Mouse (Mus musculus) adrenal gland, adult 18-20 months (tissue): ENCODE data around the gene Nhlrc3. TPM values are rescaled to one million over a fixed set of nuclear protein-coding genes. Genes with fewer than 3 reads are reported as not detected.

Experiments
- DNase-seq, 2 experiments: peaks; one replicate each; pipeline ENCODE4 v3.0.0; 2021 to 2022; ENCODE audit warnings: low spot score in 2 of 2
- long read RNA-seq, 2 experiments: library from polyadenylated mRNA; stranded (forward); transcript quantifications; one replicate each; pipeline ENCODE4 v2.0.0; 2021
- total RNA-seq, 2 experiments: library from RNA; stranded (reverse); gene quantifications; 1 replicate in 1 of 2; 2 replicates in 1 of 2; pipeline ENCODE4 v1.2.3; 2021

Gene Nhlrc3
- total RNA-seq, result 10 to 100 TPM; 10.0 to 11.1 TPM
- long read RNA-seq, experiment 1, full-length matches to known transcripts, result 5 of 7 reads
- long read RNA-seq, experiment 1, partial matches to known transcripts, result 0 of 7 reads
- long read RNA-seq, experiment 1, other reads (novel, unspliced or antisense), result 2 of 7 reads
- long read RNA-seq, experiment 2, full-length matches to known transcripts, result 11 of 16 reads
- long read RNA-seq, experiment 2, partial matches to known transcripts, result 2 of 16 reads
- long read RNA-seq, experiment 2, other reads (novel, unspliced or antisense), result 3 of 16 reads

DNA sequence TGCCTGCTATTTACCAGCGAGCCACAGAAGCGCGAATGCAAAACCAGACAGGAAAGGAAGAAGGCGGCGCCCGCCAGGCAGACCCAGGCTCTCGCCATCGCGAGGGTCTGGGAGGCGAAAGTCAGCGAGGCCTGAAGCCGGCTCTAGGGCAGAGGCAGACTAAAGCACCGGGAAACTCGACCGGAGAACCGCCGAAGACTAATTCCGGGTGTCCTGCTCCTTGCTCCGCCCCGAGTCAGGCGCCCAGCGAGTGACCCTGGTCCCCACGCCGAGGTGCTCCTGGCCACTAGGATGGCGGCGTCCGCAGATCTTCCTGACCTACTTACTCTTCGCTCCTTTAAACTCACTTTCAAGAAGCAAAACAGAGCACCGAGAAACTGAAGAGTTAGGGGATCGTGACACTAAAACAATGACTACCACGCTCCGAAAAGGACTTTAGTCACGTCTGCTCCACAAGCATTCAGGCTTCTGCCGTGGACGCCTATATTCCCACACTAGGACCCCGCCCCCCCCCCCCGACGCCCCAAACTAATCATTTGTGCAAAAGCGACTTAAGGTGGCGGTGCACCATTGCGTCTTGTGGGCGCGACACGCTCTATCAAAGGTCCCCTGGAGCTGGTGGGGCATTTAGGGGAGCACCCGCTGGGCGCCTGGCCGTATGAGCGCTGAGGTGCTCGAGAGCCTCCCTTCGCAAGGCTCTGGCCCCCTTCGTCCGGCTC, at the start of gene Nhlrc3, which contains the start of gene Proser1:
Gene Nhlrc3, minus strand, starts transcription at position 287 of the 719 bp plus-strand sequence.
Gene Proser1, plus strand, starts transcription at position 621 of the 719 bp plus-strand sequence.
- peak; percentile 96 to 97 for DNase-seq

- DNase-seq, result no peak
These were observed 39.3 kb upstream of the Nhlrc3 start for GRCm38 (mm10) chr3:53502428-53502827.

DNA sequence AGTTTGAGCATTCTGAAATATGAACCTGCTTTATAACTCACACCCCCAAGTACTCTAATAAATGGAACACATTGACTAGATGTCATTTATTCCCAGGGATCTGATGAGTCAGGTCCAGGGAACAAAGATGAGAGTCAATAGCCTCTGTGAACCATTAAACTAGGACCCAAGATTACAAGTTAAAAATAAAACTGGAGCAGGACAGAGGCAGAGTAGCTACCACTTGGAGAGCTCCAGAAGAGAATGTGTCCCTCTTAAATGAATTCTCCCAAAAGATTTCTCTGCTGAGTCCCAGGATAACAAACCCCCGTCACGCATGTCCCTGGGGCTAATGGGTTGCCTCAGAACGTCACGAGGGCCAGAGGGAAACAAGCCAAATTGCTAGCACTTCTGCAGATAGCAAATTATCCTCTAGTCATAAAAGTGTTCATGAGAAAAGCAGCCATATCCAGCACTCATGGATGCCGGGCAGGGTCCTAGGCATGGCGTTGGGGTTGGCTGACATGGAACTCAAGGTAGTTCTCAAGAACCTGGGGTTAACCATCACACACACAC, 35.3 kb upstream of the Nhlrc3 start:
- no peak for DNase-seq

DNA sequence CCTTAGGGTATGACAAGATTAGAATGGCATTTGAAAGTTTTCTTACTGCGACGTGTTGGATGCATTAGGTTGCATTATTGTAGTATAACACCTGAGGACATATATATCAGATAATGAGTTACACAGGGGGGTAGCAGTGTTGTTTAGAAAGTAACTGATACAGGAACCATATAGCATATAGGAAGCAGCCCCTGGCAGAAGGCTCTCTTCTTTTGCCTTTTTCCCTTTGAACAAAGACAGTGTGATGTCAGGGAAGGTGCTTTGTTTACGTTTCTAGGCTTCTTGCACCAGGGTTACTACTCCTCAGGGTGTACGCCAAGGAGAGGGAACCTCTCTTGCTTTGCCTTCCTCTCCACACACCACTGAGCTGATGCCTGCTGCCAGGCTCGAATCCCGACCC, 25.2 kb upstream of the Nhlrc3 start, which contains the start of gene Stoml3:
Gene Stoml3, plus strand, starts transcription at position 301 of the 400 bp plus-strand sequence.
- DNase-seq, result no peak

DNA sequence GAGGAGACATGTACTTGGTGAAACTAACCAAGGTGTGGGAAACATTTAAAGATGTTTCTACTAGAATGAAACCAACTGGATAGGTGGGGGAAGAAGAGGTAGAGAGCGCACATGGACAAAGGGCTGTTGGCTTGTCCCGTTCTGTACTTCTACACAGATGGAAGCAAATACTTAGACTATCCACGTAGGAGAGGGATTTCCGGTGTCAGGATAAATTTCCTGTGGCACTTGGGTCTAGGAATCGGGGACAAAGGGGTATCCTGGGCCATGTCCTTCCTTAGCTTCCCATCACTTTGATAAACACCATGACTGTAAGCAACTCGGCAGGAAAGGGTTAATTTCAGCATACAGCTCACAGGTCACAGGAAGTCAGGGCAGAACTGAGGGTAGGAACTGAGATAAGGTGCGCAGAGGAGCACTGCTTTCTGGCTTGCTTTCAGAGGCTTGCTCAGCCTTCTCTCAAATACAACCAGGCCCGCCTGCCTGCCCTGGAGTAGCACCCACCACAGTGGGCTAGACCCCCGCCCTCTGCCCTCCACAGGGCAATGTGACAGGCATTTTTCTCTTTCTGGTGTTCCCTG, 24.0 kb upstream of the Nhlrc3 start:
- DNase-seq, result no peak

DNA sequence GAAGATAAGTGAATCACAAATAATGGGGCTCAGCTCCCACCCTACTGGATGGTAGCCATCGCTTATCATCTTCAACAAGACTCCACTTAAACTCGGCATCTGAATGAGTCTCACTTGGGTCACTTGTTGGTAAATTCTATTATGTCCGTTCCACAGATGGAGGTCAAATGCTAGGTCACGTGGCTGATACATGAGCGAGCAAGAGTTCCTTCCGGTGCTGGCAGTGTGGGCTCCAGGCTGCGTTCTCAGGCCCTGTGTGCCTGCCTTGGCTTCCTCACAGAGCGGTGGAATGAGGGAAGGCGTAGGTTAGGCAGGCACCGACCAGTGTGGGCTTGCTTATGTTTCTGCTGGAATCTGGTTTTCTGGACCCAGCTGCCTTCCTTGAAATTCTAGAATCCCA, 23.4 kb upstream of the Nhlrc3 start:
- no peak for DNase-seq

DNA sequence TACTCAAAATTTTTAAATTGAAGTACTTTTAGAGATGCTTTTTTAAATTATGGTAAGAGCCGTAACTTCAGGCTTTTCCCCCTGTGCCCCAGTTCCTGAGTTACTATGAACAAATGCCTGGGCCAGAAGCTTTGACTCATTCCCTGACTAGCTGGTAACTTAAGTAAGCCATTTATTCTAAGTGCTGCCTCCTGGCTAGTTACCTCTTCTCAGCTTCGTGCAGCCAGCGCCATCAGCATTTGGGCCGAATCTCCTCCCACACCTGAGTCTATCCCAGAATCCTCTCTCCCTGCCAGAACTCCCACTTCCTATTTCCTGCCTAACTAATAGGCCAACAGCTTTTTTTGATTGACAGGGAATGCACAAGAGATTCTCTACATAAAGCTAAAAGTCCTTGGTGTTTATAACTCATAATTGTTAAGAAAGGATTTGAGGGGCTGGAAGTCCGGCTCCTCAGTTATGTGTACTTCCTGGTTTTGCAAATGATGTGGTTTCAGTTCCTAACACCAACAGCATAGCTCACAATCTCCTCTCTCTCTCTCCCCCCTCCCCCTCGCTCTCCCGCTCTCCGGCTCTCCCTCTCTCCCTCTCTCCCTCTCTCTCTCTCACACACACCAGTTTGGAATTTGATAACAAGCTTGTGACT, 20.4 kb upstream of the Nhlrc3 start:
- no peak for DNase-seq

DNA sequence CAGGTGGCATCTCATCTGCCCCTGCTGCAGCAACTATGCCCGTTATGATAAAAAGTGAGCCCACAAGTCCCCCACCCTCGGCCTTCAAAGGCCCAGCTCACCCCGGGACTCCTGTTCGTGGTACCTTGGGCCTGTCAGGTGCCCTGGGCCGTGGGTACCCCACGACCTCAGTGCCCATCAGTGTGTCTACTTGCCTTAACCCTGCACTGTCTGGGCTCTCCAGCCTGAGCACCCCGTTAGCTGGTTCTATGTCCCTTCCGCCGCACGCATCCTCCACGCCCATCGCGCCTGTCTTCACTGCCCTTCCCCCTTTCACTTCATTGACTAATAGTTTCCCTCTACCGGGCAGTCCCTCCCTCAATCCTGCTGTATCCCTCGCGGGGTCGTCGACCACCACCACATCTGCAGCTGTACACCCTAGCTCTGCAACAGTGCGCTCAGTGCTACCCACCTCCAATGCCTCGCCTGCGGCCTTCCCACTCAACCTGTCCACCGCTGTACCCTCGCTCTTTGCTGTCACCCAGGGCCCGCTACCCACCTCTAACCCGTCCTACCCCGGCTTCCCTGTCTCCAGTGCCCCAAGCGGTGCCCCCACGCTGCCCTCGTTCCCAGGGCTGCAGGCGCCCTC, 15.4 kb upstream of the Nhlrc3 start:
- no peak for DNase-seq

DNA sequence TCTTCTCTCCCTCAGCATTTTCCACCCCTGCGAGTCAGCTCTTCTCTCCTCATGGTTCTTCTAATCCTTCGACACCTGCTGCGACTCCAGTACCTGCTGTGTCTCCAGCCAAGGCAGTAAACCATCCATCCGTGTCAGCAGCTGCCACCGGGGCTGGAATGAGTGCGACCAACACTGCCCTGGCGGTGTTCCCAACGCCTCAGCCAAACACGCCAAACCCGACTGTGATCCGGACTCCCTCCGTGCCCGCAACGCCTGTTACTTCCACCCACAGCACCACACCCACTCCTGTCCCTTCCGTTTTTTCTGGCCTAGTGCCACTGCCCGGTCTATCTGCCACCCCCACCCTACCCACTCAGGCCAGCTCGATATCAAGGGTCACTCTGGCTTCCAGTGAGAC, 14.3 kb upstream of the Nhlrc3 start:
- no peak for DNase-seq

GRCm38 (mm10) chr3:53475889-53476288, 12.8 kb upstream of the Nhlrc3 start:
- DNase-seq, result no peak

DNA sequence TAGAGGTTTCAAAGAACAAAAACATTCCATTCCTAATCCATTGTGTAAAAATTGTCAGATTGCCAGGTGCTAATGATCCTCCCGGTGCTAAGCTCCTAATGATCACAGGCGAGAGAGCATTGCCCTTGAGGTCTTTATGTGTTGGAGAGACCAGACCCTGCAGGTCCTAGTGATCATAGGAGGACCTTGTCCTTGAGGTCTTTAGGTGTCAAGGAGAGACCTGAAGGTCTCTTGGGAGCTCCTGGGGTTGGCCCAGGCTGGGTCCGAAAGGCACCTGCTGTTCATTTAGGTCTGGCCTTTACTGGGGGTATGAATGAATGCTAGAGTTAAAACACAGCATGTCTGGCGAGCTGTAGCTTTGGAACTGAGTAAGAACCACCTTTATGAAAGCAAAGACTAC, 11.0 kb upstream of the Nhlrc3 start:
- no peak for DNase-seq

DNA sequence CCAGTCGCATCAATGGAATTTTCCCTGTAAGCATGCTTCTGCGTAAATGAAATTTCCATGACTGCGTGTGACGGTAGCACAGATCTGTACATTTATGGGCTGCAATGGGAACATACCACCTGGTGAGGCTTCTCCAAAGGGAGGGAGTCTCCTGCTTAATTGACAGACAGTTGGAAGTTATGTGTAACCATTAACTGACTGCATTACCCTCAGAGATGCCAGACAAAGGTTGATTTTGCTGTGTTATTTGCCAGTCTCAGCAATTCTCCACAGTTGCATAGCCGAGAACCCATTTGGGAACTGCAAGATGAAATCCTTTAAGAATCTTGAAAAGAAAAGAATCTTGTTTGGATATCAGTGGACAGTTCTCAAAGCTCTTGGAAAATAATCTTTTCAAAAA, 8.9 kb upstream of the Nhlrc3 start:
- DNase-seq, result no peak

DNA sequence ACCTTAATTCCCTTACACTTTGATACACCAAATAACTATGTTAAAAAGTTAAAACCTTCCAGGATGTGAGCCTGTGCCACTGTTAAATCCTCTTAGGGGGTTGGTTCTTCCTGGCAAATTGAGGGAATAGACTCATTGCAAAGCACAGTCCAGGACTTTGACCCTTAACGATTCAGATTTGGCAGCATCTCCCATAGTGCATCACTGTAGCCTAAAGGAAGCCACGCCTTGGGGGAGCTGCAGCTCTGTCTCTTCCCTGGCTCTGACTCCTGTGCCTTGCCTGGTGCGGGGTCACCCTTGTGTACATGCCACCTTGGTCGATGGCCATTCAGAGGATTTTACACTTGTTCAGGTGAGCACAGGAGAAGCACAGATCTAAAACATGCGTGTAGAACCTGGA, 6.5 kb upstream of the Nhlrc3 start:
- no peak for DNase-seq

- no peak for DNase-seq
These were observed 4.2 kb upstream of the Nhlrc3 start for GRCm38 (mm10) chr3:53467356-53467755.

GRCm38 (mm10) chr3:53466481-53466880, 3.3 kb upstream of the Nhlrc3 start:
- DNase-seq, result no peak

- DNase-seq, result no peak
These were observed 2.2 kb upstream of the Nhlrc3 start for GRCm38 (mm10) chr3:53465330-53465729.

GRCm38 (mm10) chr3:53464146-53464698, 1.1 kb upstream of the Nhlrc3 start:
- DNase-seq, result no peak

- no peak for DNase-seq
These were observed 608 bp upstream of the Nhlrc3 start for GRCm38 (mm10) chr3:53463765-53464114.

DNA sequence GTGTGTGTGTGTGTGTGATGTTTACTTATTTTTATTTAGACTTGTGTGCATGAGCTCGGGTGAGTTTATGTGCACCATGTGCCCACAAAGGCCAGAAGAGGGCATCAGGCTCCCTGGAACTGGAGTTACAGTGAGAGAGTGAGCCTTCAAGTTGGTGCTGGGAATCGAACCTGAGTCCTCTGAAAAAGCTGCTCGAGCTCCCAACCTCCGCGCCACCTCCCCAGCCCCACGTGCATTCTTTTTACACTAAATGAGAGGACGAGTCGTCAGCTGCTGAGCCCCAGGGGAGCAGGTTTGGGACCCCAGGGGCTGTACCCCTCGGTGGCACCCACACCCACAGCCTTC, 459 bp downstream of the Nhlrc3 start:
- DNase-seq, result no peak

DNA sequence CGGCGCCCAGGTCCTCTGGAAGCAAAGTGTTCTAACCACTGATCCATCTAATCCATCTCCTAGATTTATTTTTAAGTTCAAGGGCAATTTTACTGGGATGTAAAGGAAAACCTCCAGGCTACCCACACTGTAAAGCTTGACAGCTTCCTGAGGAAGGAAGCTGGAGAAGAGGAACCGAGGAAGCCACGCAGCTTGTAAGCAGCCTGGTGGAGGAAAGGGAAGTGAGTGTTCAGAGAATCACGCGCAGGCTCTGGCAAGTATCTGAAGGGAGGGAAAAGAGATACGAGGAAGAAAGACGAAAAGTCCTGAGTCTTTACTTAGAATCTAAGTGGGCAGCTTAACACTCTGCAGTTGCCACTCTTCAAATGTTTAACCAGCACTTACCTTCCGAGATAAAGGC, 3.0 kb downstream of the Nhlrc3 start:
- DNase-seq, result no peak

DNA sequence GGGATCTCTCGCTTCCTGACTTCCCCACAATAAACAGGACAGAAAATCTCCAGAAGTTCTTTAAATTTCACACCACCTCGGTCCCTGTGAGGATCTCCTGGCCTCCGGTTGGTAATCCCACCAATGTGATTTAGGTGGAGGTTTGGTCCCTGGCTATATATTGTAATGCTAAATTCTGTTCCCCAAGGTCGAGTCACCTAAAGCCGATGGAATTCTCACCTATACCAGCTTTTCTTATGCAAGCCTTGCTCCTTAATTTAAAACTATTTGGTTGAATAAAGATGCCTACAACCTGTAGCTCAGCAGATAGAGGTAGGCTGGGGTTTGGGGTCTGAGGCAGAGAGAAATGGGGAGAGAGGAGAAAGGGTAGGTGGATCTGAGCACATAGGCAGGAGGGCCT, 5.4 kb downstream of the Nhlrc3 start:
- no peak for DNase-seq
